Mouse (Mus musculus) liver, embryonic 14.5 days (tissue): ENCODE measurements around the gene Clrn3. TPM values are rescaled to one million over a fixed set of nuclear protein-coding genes. Genes with fewer than 3 reads are reported as not detected.
"Not testable (repeated sequence)": the region's sequence is repeated elsewhere in the genome, so short reads cannot be mapped to it uniquely, and the experiment has no call there.

ENCODE experiments used
- ATAC-seq: fragments of 200-750 bp; cut with Nextera tagmentation; 2 replicates; pipeline ENCODE4 v1.8.0; 2017; ENCODE audit warnings: moderate number of reproducible peaks, mild to moderate bottlenecking, moderate library complexity; ENCODE audit not compliant: insufficient read depth
- DNase-seq, 3 experiments: peaks; one replicate each; pipeline ENCODE4 v3.0.0-alpha.2; 2012 to 2013; ENCODE audit warnings: low read depth in 3 of 3, low spot score in 3 of 3
- H3K27ac ChIP-seq: fragments of 300-500 bp; sonication (generic); 2 replicates; pipeline ENCODE4 v1.5.1; 2014; ENCODE audit warnings: moderate library complexity, mild to moderate bottlenecking, control low read depth, inconsistent platforms
- H3K27me3 ChIP-seq: fragments of 300-500 bp; sonication (generic); 2 replicates; pipeline ENCODE4 v1.6.1; 2014; ENCODE audit warnings: mild to moderate bottlenecking, low read length, moderate library complexity; ENCODE audit not compliant: control insufficient read depth, insufficient read depth
- H3K36me3 ChIP-seq: fragments of 300-500 bp; sonication (generic); replicated peaks from 2 replicates; pipeline ENCODE4 v1.6.1; 2014; ENCODE audit warnings: low read depth; ENCODE audit not compliant: control insufficient read depth, insufficient read depth
- H3K4me1 ChIP-seq, 2 experiments: fragments of 200-500 bp in 1 of 2; fragments of 300-500 bp in 1 of 2; sonication (generic) in 1 of 2; replicated peaks; 2 replicates each; pipeline ENCODE4 v1.6.1; 2012 to 2014; ENCODE audit warnings: antibody characterized with exemption in 1 of 2, inconsistent platforms in 1 of 2, low read length in 1 of 2; ENCODE audit not compliant: control insufficient read depth in 2 of 2, insufficient read depth in 2 of 2
- H3K4me2 ChIP-seq: fragments of 300-500 bp; sonication (generic); 2 replicates; pipeline ENCODE4 v1.6.1; 2014; ENCODE audit warnings: low read depth, mild to moderate bottlenecking, control low read depth, moderate library complexity
- H3K4me3 ChIP-seq, 2 experiments: fragments of 200-500 bp in 1 of 2; fragments of 300-500 bp in 1 of 2; sonication (generic) in 1 of 2; 2 replicates each; pipeline ENCODE4 v1.5.1; 2012 to 2014; ENCODE audit warnings: low read depth in 2 of 2, low read length in 2 of 2, mild to moderate bottlenecking in 2 of 2, control low read depth in 1 of 2, inconsistent platforms in 1 of 2, moderate library complexity in 1 of 2; ENCODE audit not compliant: insufficient read depth in 1 of 2
- H3K9ac ChIP-seq: fragments of 300-500 bp; sonication (generic); replicated peaks from 2 replicates; pipeline ENCODE4 v1.6.1; 2014; ENCODE audit warnings: mild to moderate bottlenecking, control low read depth, moderate library complexity
- H3K9me3 ChIP-seq: fragments of 300-500 bp; sonication (generic); 2 replicates; pipeline ENCODE4 v1.6.1; 2016; ENCODE audit warnings: low read length, mixed read lengths; ENCODE audit not compliant: control insufficient read depth
- CTCF ChIP-seq: IDR thresholded peaks from 2 replicates; pipeline ENCODE4 v1.5.1; 2016; ENCODE audit warnings: antibody characterized with exemption, low read depth, control low read depth
- EP300 ChIP-seq: IDR thresholded peaks from 2 replicates; pipeline ENCODE4 v1.6.1; 2016; ENCODE audit warnings: antibody characterized with exemption, low read depth
- WGBS: fragments of 180-500 bp; shearing (Covaris S2); extraction: QIAGEN DNeasy Blood & Tissue Kit; methylation state at CpG from one replicate; pipeline ENCODE4 v1.1.7; 2014; ENCODE audit not compliant: insufficient replicate concordance; 5-methylcytosine and 5-hydroxymethylcytosine counted together
- polyA plus RNA-seq, 2 experiments: library from polyadenylated mRNA; depleted of rRNA in 1 of 2; stranded (reverse) in 1 of 2; unstranded in 1 of 2; fragments of >200 nt; fragmentation: Nextera tagmentation in 1 of 2; extraction: Ambion mirVana in 1 of 2; gene quantifications; 2 replicates each; pipeline versions ENCODE4 v1.2.1 to v1.2.3; 2012 to 2014

Gene Clrn3
- polyA plus RNA-seq, 2 experiments: not detected

DNA sequence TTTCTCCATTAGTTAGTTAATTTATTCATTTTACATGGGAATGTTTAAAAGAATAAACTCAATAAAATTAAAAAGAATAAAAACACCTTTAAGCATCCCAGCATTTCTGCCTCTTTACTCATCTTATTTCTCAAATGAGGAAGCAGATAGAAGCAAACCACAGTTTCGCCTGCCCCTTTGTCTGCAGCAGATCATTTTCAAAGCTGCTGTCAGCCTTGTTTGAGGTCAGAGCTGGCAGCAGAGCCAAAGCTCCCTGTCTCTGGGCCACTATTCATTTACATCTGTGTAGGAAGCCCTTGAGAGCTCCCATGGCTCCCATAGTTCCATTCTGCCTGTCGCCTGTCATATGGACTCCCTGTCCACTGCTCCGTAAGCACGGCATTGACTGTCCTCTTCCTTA lies 19.9 kb downstream of the Clrn3 start:
- Histone ChIP-seq H3K27me3 (no peaks in the 10 kb centered on the region), H3K27ac (no peak overlapping the region), H3K4me2 (no peak overlapping the region), H3K36me3 (no peaks in the 10 kb centered on the region), H3K9ac (no peak overlapping the region), H3K9me3 (no peaks in the 10 kb centered on the region), H3K4me3 (no peak overlapping the region), H3K4me1 (no peaks in the 10 kb centered on the region)
- no peak for ATAC-seq
- 56% methylated on average over 4 of the region's 4 CpGs for WGBS
- TF ChIP-seq CTCF: no peak
- no peak for TF ChIP-seq EP300
- no peak for DNase-seq

DNA sequence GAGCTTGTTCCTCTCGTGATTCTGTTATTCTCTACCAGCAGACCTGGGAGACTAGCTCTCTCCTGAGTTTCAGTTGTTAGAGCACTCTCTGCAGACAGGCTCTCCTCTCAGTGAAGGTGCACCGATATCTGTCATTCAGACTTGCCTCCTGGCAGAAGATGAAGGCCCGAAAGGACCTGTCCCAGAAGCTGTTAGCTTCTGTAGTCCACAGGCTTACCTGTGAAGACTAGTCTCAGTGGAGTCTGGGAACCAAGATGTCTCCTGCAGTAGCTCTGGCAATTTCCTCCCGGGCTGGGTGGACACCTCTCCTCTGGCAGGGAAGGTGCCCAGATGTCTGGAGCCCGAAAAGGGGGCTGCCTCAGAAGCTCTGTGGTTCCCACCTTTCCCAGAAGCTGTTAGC lies 21.9 kb downstream of the Clrn3 start:
- not testable (repeated sequence) for H3K4me3 ChIP-seq, H3K4me2 ChIP-seq, H3K9ac ChIP-seq, H3K27me3 ChIP-seq, H3K36me3 ChIP-seq, ATAC-seq, DNase-seq, H3K27ac ChIP-seq, H3K9me3 ChIP-seq, H3K4me1 ChIP-seq
- WGBS: 66% methylated on average over 5 of the region's 5 CpGs

DNA sequence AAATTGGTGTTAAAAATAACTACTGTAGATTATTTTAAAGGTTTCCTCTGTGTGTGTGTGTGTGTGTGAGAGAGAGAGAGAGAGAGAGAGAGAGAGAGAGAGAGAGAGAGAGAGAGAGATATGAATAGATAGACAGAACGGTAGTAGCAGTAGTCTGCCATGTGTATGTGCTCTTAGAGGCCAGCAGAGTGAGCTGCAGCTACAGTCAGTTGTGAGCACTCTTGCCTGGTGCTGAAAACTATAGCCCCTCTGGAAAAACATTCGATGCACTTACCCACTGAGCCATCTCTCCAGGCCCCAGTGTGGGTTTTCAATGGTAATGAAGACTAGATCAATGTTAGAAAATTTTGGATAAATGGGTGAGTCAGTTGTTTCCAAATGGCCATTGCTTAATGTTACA lies 29.1 kb downstream of the Clrn3 start:
- no peaks in the 10 kb centered on the region for H3K36me3 ChIP-seq
- DNase-seq: no peak
- H3K27me3 ChIP-seq: no peaks in the 10 kb centered on the region
- H3K9me3 ChIP-seq: no peaks in the 10 kb centered on the region
- H3K4me3 ChIP-seq: no peak overlapping the region
- no peak for TF ChIP-seq EP300
- WGBS: 14% methylated on average over 2 of the region's 2 CpGs
- no peaks in the 10 kb centered on the region for H3K4me1 ChIP-seq
- H3K27ac ChIP-seq: no peak overlapping the region
- H3K4me2 ChIP-seq: no peak overlapping the region
- no peak overlapping the region for H3K9ac ChIP-seq
- no peak for ATAC-seq

DNA sequence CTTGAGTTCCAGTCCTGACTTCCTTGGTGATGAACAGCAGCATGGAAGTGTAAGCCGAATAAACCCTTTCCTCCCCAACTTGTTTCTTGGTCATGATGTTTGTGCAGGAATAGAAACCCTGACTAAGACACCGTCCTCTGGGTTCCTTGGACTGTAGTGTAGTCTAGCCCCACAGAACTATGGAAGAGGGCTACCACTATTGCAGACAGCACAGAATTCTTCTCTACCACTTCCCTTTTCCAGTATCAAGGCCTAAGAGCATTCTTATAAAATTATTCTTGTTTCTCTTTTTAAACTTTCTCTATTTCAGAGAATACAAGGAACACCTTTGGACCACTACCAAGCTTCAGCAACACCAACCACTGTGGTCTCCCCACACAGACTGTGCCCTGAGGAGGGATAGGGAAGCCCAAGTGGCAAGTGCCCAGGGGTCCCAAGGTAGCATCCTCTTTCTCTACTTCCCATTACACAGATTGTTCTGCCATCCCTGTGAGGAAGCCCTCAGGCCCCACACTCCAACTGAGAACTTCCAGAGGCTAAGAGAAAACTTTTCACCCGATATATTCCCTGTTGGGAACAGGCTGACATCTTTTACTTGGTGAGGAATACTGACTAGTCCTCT lies 29.8 kb downstream of the Clrn3 start:
- H3K4me2 ChIP-seq: no peak overlapping the region
- H3K27ac ChIP-seq: no peak overlapping the region
- H3K4me1 ChIP-seq: no peaks in the 10 kb centered on the region
- no peaks in the 10 kb centered on the region for H3K9me3 ChIP-seq
- H3K27me3 ChIP-seq: no peaks in the 10 kb centered on the region
- WGBS: 47% methylated on average over 2 of the region's 3 CpGs
- TF ChIP-seq CTCF: no peak
- TF ChIP-seq EP300: no peak
- no peak for DNase-seq
- H3K4me3 ChIP-seq: no peak overlapping the region
- no peak overlapping the region for H3K9ac ChIP-seq
- no peak for ATAC-seq
- H3K36me3 ChIP-seq: no peaks in the 10 kb centered on the region

DNA sequence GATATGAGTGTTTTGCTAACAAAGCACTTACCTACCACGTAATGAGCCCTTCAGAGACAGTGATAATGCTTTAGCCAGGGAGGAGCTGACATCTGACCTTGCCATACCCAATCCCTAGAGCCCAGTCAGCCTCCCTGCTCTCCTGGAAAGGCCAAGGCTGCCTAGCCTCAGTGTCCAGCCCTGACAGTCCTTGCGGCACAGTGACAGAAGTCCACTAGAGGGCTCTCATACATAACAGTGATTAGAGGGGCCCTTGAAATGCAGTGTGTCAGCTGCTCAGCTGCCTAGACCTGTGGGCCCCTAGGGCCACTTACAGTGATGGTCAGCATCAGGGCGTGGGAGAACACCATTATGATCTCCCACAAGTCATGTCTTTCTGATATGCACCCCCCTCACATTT lies 33.2 kb downstream of the Clrn3 start:
- Histone ChIP-seq H3K4me2 (no peak overlapping the region), H3K27me3 (no peaks in the 10 kb centered on the region), H3K4me3 (no peak overlapping the region), H3K4me1 (no peaks in the 10 kb centered on the region), H3K36me3 (no peaks in the 10 kb centered on the region), H3K9me3 (no peaks in the 10 kb centered on the region), H3K9ac (no peak overlapping the region), H3K27ac (no peak overlapping the region)
- ATAC-seq: no peak
- 22% methylated on average over 3 of the region's 3 CpGs for WGBS
- no peak for DNase-seq
- peak; percentile 59 for TF ChIP-seq CTCF
- TF ChIP-seq EP300: no peak

DNA sequence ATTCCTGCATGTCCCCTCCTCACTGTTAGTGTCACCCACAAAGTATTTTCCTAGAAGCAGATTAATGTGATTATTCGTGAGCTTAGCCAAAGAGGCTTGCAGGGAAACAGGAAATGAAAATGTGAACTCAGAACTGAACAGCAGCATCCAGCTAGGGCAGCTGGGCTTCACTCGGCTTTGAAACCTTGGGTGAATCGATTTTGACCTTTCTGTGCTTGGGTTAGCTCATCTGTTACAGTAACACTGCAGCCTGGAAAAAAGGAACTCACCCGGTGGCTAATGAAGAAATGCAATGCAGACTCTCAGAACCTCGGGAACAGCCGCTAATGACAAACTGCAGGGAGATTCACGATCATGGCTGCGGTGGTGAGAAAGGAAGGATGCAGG lies 38.0 kb downstream of the Clrn3 start:
- Histone ChIP-seq H3K4me1 (no peaks in the 10 kb centered on the region), H3K27ac (no peak overlapping the region), H3K9ac (no peak overlapping the region), H3K4me2 (no peak overlapping the region), H3K4me3 (no peak overlapping the region), H3K27me3 (no peaks in the 10 kb centered on the region), H3K36me3 (no peaks in the 10 kb centered on the region), H3K9me3 (no peaks in the 10 kb centered on the region)
- TF ChIP-seq CTCF: no peak
- no peak for TF ChIP-seq EP300
- 40% methylated on average over 8 of the region's 8 CpGs for WGBS
- no peak for DNase-seq
- ATAC-seq: no peak
